Mouse (Mus musculus) kidney, adult 2 months (tissue): ENCODE measurements at regions not wholly inside any gene's neighbourhood (a gene's known extent, or its start where the extent isn't known, plus 50 kb on each side); places are given as distances from the start of the nearest gene placed in this dataset.

ENCODE experiments used
- CTCF ChIP-seq: fragments of 200-500 bp; conservative IDR thresholded peaks from 2 replicates; pipeline ENCODE4 v1.5.1; 2011; ENCODE audit warnings: low read depth, mild to moderate bottlenecking, control low read depth, low read length, moderate library complexity, mixed read lengths; ENCODE audit not compliant: insufficient read depth, insufficient read length
- POLR2A ChIP-seq: fragments of 200-500 bp; IDR thresholded peaks from one replicate; pipeline ENCODE4 v1.6.1; 2011; ENCODE audit warnings: low read depth, low read length, control low read depth

GRCm38 (mm10) chr16:42569335-42569734 is 228.9 kb upstream of the Gap43 start:
- TF ChIP-seq CTCF (no peak), POLR2A (no peak)
